Mouse (Mus musculus): ENCODE measurements around the gene Nfam1. TPM values are rescaled to one million over a fixed set of nuclear protein-coding genes. Genes with fewer than 3 reads are reported as not detected.

Nfam1 gene
- polyA plus RNA-seq, 1 experiment from 2014 or later: 1.2 TPM

DNA sequence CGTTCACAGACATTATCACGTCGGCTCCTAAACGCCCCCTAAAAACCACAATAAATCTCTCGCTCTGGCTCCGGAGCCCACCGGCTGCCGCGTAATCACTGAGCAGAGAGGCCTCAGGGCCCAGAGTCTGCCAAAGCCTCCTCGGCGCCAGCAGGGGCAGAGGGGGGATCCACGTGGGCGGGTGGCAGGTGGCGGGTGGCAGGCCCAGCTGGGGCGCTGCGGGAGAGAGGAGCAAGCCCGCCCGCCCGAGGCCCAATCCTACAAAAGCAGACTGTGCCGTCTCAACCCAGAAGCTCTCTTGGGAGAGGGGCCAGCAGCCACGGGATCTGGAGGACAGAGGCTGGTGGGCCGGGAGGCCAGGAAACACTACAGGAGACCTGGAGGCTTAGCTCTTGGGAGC is 64.7 kb downstream of the Nfam1 start:
- Histone ChIP-seq H3K27ac (ENCODE audit: low read depth, low read length) (no peak overlapping the region), H3K36me3 (ENCODE audit: control insufficient read depth, insufficient read depth) (no peaks in the 10 kb centered on the region), H3K9me3 (ENCODE audit: control insufficient read depth) (no peaks in the 10 kb centered on the region), H3K4me1 (replicated peaks; ENCODE audit: control insufficient read depth, insufficient read depth, low read length) (no peaks in the 10 kb centered on the region), H3K27me3 (replicated peaks; ENCODE audit: control insufficient read depth, insufficient read depth, low read length) (peaks cover 7% of the 10 kb centered on the region; the same call in 1 of the 2 replicates), H3K4me3 (ENCODE audit: low read depth, low read length) (no peak overlapping the region), H3K4me2 (replicated peaks; ENCODE audit: low read depth) (peak overlapping the region; percentile 24), H3K9ac (ENCODE audit: low read depth, low read length) (no peak overlapping the region)
- TF ChIP-seq CTCF (IDR thresholded peaks at IDR 0.05; ENCODE audit: low read depth): no peak
- WGBS: 13% methylated on average over 20 of the region's 22 CpGs
- ATAC-seq: no peak

DNA sequence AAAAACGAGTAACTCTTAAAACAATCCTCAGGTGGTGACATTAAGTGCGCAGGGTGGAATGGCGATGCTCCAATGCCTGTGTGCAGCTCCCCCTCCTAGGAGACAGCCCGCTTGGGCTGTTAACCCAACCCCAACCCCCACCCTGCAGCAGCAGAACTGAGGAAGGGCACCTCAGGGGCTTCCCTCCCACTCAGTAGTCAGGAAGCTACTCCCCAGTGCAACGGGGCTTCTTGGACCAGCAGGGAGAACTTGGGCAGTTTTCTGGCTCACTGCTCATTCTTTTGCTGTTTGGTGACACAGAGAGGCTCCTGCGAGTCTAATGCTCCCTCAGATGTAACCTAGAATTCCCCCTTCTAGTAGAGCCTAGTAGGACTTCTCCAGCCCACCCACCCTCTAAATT is 65.2 kb downstream of the Nfam1 start:
- Histone ChIP-seq H3K36me3 (ENCODE audit: control insufficient read depth, insufficient read depth) (no peaks in the 10 kb centered on the region), H3K4me3 (ENCODE audit: low read depth, low read length) (no peak overlapping the region), H3K27me3 (replicated peaks; ENCODE audit: control insufficient read depth, insufficient read depth, low read length) (peaks cover 10% of the 10 kb centered on the region), H3K4me1 (replicated peaks; ENCODE audit: control insufficient read depth, insufficient read depth, low read length) (no peaks in the 10 kb centered on the region), H3K9ac (ENCODE audit: low read depth, low read length) (no peak overlapping the region), H3K9me3 (ENCODE audit: control insufficient read depth) (no peaks in the 10 kb centered on the region), H3K27ac (ENCODE audit: low read depth, low read length) (no peak overlapping the region), H3K4me2 (replicated peaks; ENCODE audit: low read depth) (0 out of 2 replicates have a peak overlapping the region, but pooled peaks have one; percentile 24)
- TF ChIP-seq CTCF (IDR thresholded peaks at IDR 0.05; ENCODE audit: low read depth): no peak
- WGBS: 53% methylated on average over 6 of the region's 6 CpGs
- ATAC-seq: no peak

DNA sequence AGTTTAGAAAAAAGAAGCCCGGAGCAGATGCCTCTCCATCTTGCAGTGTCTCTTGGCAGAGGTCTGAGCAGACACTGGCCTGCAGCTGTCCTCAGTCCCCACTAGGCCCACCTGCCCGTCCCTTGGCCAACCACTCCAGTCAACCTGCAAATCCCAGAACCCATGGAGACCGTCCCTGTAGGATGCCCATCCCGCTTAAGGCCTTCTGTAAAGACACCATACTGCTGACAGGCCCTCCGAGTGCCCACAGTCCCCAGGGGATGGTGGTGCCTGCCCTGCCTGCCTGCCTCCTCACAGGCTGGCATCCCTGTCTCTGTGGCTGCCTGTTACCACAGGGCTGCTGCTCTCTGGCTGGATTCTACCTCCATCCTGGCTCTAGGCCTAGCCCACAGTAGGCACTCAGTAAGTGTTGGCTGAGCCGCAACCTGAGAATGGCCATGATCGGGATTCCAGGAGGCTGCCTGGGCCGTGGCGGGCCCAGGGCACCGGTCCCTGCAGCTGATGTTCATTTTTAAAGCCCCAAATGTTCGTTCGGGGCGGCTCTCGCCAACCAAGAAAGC is 68.8 kb downstream of the Nfam1 start:
- H3K4me3 ChIP-seq (ENCODE audit: low read depth, low read length): no peak overlapping the region
- no peaks in the 10 kb centered on the region for H3K36me3 ChIP-seq (ENCODE audit: control insufficient read depth, insufficient read depth)
- no peak overlapping the region for H3K9ac ChIP-seq (ENCODE audit: low read depth, low read length)
- peaks cover 5% of the 10 kb centered on the region; the same call in 1 of the 2 replicates for H3K4me1 ChIP-seq (replicated peaks; ENCODE audit: control insufficient read depth, insufficient read depth, low read length)
- H3K27me3 ChIP-seq (replicated peaks; ENCODE audit: control insufficient read depth, insufficient read depth, low read length): peaks cover 43% of the 10 kb centered on the region
- H3K9me3 ChIP-seq (ENCODE audit: control insufficient read depth): no peaks in the 10 kb centered on the region
- ATAC-seq: no peak
- 78% methylated on average over 14 of the region's 14 CpGs for WGBS
- no peak overlapping the region for H3K27ac ChIP-seq (ENCODE audit: low read depth, low read length)
- TF ChIP-seq CTCF (IDR thresholded peaks at IDR 0.05; ENCODE audit: low read depth): no peak
- peak overlapping the region; percentile 79 for H3K4me2 ChIP-seq (replicated peaks; ENCODE audit: low read depth)

DNA sequence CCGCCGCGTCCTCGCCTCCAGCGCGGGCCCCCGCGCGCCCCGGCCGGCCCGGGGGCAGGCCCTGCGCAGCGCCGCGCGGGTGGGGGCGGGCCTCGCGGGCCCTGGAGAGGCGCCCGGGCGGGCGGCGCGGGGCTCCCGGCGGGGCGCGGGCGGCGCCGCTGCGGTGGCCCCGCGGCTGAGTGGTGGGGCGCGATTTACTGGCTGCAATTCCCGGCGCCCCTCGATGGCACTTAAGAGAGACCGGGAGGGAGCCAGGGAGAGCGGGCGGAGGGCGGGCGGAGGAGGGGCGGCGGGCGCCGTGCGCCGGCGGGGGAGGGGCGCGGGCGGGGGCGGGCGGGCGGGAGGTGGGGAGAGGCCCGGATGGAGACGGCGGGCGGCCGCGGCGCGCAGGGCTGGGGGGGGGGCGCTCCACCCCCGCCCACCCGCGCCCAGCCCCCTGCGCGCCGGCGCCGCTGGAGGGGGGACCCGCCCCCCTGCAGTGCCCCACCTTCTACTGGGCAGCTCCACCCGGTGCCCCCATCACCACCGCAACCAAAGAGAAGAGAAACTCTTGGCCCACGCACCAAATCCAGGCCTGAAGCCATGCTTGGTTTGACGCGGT is 69.5 kb downstream of the Nfam1 start:
- Histone ChIP-seq H3K27ac (ENCODE audit: low read depth, low read length) (no peak overlapping the region), H3K36me3 (ENCODE audit: control insufficient read depth, insufficient read depth) (no peaks in the 10 kb centered on the region), H3K27me3 (replicated peaks; ENCODE audit: control insufficient read depth, insufficient read depth, low read length) (peaks cover 43% of the 10 kb centered on the region), H3K9ac (ENCODE audit: low read depth, low read length) (no peak overlapping the region), H3K4me3 (ENCODE audit: low read depth, low read length) (peak overlapping the region; percentile 26), H3K4me1 (replicated peaks; ENCODE audit: control insufficient read depth, insufficient read depth, low read length) (peaks cover 5% of the 10 kb centered on the region; the same call in 1 of the 2 replicates), H3K9me3 (ENCODE audit: control insufficient read depth) (no peaks in the 10 kb centered on the region), H3K4me2 (replicated peaks; ENCODE audit: low read depth) (peak overlapping the region; percentile 79)
- TF ChIP-seq CTCF (IDR thresholded peaks at IDR 0.05; ENCODE audit: low read depth): no peak
- WGBS: 10% methylated on average over 10 of the region's 82 CpGs
- ATAC-seq: 0 out of 2 replicates have a peak, but pooled peaks have one; percentile 40

DNA sequence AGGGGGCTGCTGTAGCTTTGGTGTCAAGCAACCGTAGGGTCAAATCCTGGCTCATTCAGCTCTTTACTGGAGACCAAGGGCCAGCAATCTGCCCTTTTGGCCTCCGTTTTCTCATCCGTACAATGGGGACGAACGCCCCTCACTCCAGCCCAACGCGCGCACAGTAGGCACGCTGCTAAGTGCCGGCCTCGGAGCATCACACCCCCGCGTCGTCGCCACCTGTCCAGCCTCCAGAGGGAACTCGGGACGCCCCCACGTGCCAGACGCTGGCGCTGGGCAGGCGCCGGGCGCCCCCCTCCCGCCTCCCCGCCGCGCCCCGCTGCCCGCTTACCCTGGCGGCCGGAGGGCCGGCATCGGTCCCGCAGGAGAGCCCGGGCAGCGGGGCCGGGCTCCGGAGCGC is 70.0 kb downstream of the Nfam1 start:
- peaks cover 41% of the 10 kb centered on the region for H3K27me3 ChIP-seq (replicated peaks; ENCODE audit: control insufficient read depth, insufficient read depth, low read length)
- ATAC-seq: no peak
- no peaks in the 10 kb centered on the region for H3K36me3 ChIP-seq (ENCODE audit: control insufficient read depth, insufficient read depth)
- no peak for TF ChIP-seq CTCF (IDR thresholded peaks at IDR 0.05; ENCODE audit: low read depth)
- no peak overlapping the region for H3K9ac ChIP-seq (ENCODE audit: low read depth, low read length)
- H3K27ac ChIP-seq (ENCODE audit: low read depth, low read length): no peak overlapping the region
- H3K4me3 ChIP-seq (ENCODE audit: low read depth, low read length): peak overlapping the region; percentile 37
- H3K4me2 ChIP-seq (replicated peaks; ENCODE audit: low read depth): peak overlapping the region; percentile 79
- 6% methylated on average over 19 of the region's 39 CpGs for WGBS
- H3K9me3 ChIP-seq (ENCODE audit: control insufficient read depth): no peaks in the 10 kb centered on the region
- peaks cover 5% of the 10 kb centered on the region; the same call in 1 of the 2 replicates for H3K4me1 ChIP-seq (replicated peaks; ENCODE audit: control insufficient read depth, insufficient read depth, low read length)

DNA sequence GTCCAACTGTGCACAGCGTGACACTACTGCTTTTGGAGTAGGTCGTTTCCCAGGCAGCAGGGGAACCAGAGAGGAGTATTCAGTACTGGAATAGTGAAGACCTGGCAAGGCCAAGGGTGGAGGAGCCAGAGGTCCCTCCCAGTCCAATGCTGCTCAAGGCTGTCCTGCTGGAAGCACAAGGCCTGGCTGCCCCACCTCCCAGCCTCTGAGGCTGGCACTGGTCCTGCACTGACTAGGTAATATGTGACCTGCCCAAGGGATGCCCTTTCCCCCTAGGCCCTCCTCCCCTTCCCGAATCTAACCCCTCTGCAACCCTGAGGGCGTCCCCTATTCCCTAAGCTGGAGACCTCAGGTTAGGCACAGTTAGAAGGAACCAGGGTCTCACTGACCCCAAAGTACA is 70.6 kb downstream of the Nfam1 start:
- Histone ChIP-seq H3K27ac (ENCODE audit: low read depth, low read length) (no peak overlapping the region), H3K27me3 (replicated peaks; ENCODE audit: control insufficient read depth, insufficient read depth, low read length) (peaks cover 42% of the 10 kb centered on the region), H3K4me2 (replicated peaks; ENCODE audit: low read depth) (peak overlapping the region; percentile 79), H3K9me3 (ENCODE audit: control insufficient read depth) (no peaks in the 10 kb centered on the region), H3K4me3 (ENCODE audit: low read depth, low read length) (peak overlapping the region; percentile 37), H3K36me3 (ENCODE audit: control insufficient read depth, insufficient read depth) (no peaks in the 10 kb centered on the region), H3K4me1 (replicated peaks; ENCODE audit: control insufficient read depth, insufficient read depth, low read length) (peaks cover 5% of the 10 kb centered on the region; the same call in 1 of the 2 replicates), H3K9ac (ENCODE audit: low read depth, low read length) (no peak overlapping the region)
- WGBS: 58% methylated on average over 4 of the region's 4 CpGs
- ATAC-seq: no peak
- no peak for TF ChIP-seq CTCF (IDR thresholded peaks at IDR 0.05; ENCODE audit: low read depth)

All from intestine, postnatal 0 days (tissue).